Mouse (Mus musculus): ENCODE data around the gene Setx.

DNA sequence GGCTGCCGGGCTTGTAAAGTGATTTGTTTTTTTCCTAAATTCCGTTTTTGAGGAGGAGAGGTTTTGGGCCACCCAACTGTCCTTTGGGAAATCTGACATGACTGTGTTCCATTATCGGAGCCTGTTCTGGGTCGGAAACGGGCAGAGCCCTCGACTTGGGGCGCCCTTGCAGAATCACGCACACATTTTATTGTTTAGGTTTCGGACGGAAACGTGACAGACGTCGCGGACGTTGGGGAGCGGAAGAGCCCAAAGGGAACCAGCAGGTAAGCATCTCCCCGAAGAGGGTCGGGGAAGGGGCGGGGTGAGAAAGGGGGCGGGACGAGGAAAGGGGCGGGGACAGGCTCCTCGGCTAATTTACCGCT is 572 bp downstream of the Setx start:
- TF ChIP-seq POLR2A (IDR thresholded peaks at IDR 0.05; ENCODE audit: insufficient read depth, low read depth, low read length) (no peak), CTCF (IDR thresholded peaks at IDR 0.05; ENCODE audit: insufficient read depth, low read depth, low read length) (no peak)
